Mouse (Mus musculus) bone marrow, adult 2 months (tissue): ENCODE results near the gene Gm5089. TPM values are rescaled to one million over a fixed set of nuclear protein-coding genes. Genes with fewer than 3 reads are reported as not detected.

ENCODE experiments used
- H3K27ac ChIP-seq: fragments of 200-500 bp; 2 replicates; pipeline ENCODE4 v1.5.1; 2012; ENCODE audit warnings: low read depth, mild to moderate bottlenecking, control low read depth, inconsistent platforms, low read length; ENCODE audit not compliant: control insufficient read depth, poor library complexity, insufficient read depth
- H3K4me1 ChIP-seq: fragments of 200-500 bp; 2 replicates; pipeline ENCODE4 v1.6.1; 2011; ENCODE audit warnings: low read length; ENCODE audit not compliant: control insufficient read depth, insufficient read depth
- H3K4me3 ChIP-seq: fragments of 200-500 bp; replicated peaks from 2 replicates; pipeline ENCODE3; 2011; ENCODE audit warnings: mild to moderate bottlenecking, low read depth, low read length, control low read depth; ENCODE audit not compliant: control insufficient read depth
- CTCF ChIP-seq: fragments of 200-500 bp; IDR thresholded peaks from 2 replicates; pipeline ENCODE4 v1.5.1; 2011; ENCODE audit warnings: low read length, control low read depth; ENCODE audit not compliant: control insufficient read depth, insufficient read depth
- POLR2A ChIP-seq: fragments of 200-500 bp; IDR thresholded peaks from 2 replicates; pipeline ENCODE4 v1.6.1; 2011; ENCODE audit warnings: low read depth, mild to moderate bottlenecking, control low read depth, low read length, borderline replicate concordance; ENCODE audit not compliant: control insufficient read depth
- WGBS: fragments of 180-500 bp; shearing (Covaris S2); methylation state at CpG from one replicate; pipeline ENCODE4 v1.1.7; 2018; 5-methylcytosine and 5-hydroxymethylcytosine counted together
- polyA plus RNA-seq: library from polyadenylated mRNA; stranded (reverse); fragments of >200 nt; gene quantifications from 2 replicates; pipeline ENCODE4 v1.2.4, GENCODE M21; 2011; ENCODE audit warnings: low replicate concordance; ENCODE audit not compliant: missing spikeins, insufficient read depth, insufficient read length

Gm5089 gene
- polyA plus RNA-seq, 1 experiment = not detected

DNA sequence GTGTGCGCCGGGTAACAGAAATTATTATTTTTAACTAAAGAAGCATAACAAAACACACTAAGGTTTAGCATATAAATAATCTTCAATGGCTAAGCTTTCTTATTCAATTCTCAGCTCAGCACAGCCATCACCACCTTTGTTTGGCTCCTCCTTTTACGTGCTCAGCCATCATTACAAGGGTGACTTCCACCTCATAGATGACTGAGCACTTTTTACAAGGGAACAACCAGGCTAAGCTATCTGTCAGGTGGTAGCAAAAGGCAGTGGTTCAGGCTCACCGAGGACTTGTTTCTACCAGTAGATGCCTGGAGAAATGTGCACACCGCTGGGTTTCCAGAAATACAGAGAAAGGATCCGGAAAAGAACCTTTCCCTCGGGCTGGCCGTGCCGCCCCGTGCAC is 16.9 kb downstream of the Gm5089 start:
- no peaks in the 10 kb centered on the region for H3K4me1 ChIP-seq
- WGBS = 75% methylated on average over 10 of the region's 10 CpGs
- H3K27ac ChIP-seq = no peak overlapping the region
- TF ChIP-seq POLR2A = no peak
- TF ChIP-seq CTCF = no peak
- no peak overlapping the region for H3K4me3 ChIP-seq

DNA sequence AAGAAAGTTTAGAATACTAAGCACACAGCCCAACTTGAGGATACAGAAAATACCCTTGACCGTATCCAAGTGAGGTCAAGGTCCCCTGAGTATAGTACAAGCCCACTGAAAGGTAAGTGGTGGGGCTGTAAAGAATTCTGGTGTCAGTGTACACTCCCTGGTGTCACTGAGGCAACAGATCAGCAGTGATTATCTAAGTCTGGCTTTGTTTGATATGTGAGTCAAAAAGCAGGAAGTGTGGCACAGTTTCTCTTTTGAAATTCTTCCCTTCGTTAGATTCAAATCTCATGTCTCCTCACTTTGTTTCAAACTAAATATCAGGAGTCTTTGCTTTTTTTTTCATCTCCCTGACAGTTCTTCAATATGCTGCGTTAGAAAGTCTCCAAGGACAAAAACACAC is 18.4 kb downstream of the Gm5089 start:
- Histone ChIP-seq H3K4me3 (no peak overlapping the region), H3K4me1 (no peaks in the 10 kb centered on the region), H3K27ac (no peak overlapping the region)
- WGBS = 46% methylated on average over 3 of the region's 3 CpGs
- TF ChIP-seq POLR2A (no peak), CTCF (no peak)

GRCm38 (mm10) chr14:122427654-122428053 is 23.3 kb downstream of the Gm5089 start:
- no peaks in the 10 kb centered on the region for H3K4me1 ChIP-seq
- no peak overlapping the region for H3K27ac ChIP-seq
- H3K4me3 ChIP-seq = no peak overlapping the region
- no peak for TF ChIP-seq CTCF
- no peak for TF ChIP-seq POLR2A
- 74% methylated on average over 3 of the region's 3 CpGs for WGBS

DNA sequence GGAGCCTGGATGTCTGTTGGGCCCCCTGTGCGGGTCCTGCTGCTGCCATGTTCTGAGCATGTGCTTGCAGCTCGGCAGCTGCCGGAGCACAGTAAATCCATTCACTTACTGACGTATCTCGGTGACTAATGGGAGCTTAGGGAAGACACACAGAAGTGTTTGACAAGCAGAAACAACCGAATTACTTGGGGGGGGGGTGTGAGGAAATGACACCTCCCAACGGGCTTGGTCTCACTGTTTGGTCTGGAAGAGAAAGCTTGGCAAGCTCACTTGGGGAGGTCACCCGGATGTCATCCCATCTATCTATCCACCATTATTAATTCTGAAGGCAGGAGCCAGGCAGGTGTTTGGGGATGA is 23.7 kb downstream of the Gm5089 start:
- Histone ChIP-seq H3K4me3 (no peak overlapping the region), H3K27ac (no peak overlapping the region), H3K4me1 (no peaks in the 10 kb centered on the region)
- TF ChIP-seq CTCF (no peak), POLR2A (no peak)
- 76% methylated on average over 8 of the region's 8 CpGs for WGBS

DNA sequence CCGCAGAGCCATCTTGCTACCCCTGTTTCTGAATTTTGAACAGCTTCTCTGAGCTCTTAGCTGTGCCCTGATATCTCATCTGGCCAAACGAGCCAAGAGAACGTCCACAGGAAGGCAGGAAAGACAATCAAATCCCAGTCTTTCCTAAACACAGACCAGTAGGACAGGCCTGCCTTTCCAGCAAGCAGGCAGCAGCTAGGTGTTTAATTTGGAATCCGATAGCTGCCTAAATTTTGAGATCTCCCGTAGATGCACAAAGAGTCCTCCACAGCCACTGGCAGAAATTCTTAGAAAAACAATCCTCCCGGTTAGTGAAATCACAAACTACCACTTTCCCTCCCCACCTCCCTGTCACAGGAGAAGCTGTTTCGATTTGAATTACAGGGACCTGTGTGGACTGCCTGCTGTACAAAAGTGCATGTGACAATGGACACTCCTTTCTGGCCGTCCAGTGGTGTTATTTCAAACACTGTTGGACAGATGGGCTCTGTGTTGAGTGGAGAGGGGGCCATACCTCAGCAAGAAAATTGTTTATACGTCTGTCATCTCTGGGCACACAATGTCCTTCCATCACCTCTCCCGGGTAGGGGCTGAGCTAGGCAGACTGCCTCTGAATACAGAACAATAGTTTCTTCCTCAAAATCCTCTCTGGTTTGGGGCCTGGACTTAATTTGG is 24.2 kb downstream of the Gm5089 start:
- no peak for TF ChIP-seq POLR2A
- no peak for TF ChIP-seq CTCF
- WGBS = 73% methylated on average over 10 of the region's 10 CpGs
- no peaks in the 10 kb centered on the region for H3K4me1 ChIP-seq
- no peak overlapping the region for H3K27ac ChIP-seq
- H3K4me3 ChIP-seq = no peak overlapping the region

- no peak overlapping the region for H3K27ac ChIP-seq
- H3K4me3 ChIP-seq = no peak overlapping the region
- WGBS = 91% methylated on average over 3 of the region's 3 CpGs
- TF ChIP-seq POLR2A (no peak), CTCF (no peak)
- no peaks in the 10 kb centered on the region for H3K4me1 ChIP-seq
These were observed 26.5 kb downstream of the Gm5089 start for GRCm38 (mm10) chr14:122424441-122424840.

GRCm38 (mm10) chr14:122416166-122416771 is 34.6 kb downstream of the Gm5089 start:
- Histone ChIP-seq H3K27ac (no peak overlapping the region), H3K4me3 (no peak overlapping the region), H3K4me1 (no peaks in the 10 kb centered on the region)
- WGBS = 66% methylated on average over 4 of the region's 4 CpGs
- TF ChIP-seq POLR2A = no peak
- TF ChIP-seq CTCF = no peak

GRCm38 (mm10) chr14:122414786-122415185 is 36.1 kb downstream of the Gm5089 start:
- H3K4me1 ChIP-seq = no peaks in the 10 kb centered on the region
- H3K27ac ChIP-seq = no peak overlapping the region
- TF ChIP-seq POLR2A = no peak
- TF ChIP-seq CTCF = no peak
- no peak overlapping the region for H3K4me3 ChIP-seq
- WGBS = 84% methylated on average over 2 of the region's 2 CpGs
